Comparison of ENCODE assay signal across 22 mouse cellular contexts in the genomic region with DNA sequence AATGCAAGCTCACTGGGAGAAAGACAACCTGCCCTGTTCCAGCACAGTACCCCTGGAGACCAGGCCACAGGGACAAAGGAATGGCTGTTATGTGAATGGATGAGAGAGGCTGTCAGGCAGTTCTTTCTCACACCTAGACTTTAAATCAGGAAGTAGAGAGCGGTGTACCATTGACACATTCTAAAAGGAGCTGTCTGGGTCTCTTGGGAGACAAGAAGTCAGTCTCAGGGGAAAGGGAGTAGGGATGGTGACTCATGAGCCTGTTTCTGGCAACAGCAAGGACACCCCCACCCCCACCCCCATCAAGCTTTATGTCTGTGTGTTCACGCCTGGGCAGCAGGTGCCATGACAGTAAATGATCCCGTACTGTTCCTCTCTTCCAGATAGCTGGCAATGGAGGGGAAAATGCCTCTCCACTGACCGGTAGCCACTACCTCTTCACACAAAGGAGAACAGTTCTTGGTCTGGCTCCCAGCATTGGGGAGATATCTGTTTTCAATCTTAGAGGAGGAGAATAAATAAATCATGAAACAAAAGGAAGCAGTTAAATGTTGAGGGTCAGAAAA. TPM values are rescaled to one million over a fixed set of nuclear protein-coding genes. Genes with fewer than 3 reads are reported as not detected.
DNase-seq lines count a peak whose midpoint lies in the region; ATAC-seq lines count a peak whose summit lies in the region.
"Had no signal": no experiment of that assay in that cellular context is flagged by ENCODE, and none has a peak within 500 bp of the region (broad histone marks: within the 10 kb centered on the region; RNA-seq: fewer than 3 reads in every experiment).

No protein-coding gene starts in this region.

- no peak overlapping the region for H3K4me3 ChIP-seq in heart, embryonic 10.5 days
- H3K4me3 ChIP-seq in hindbrain, embryonic 12.5 days: no peak overlapping the region
- no peak overlapping the region for H3K4me3 ChIP-seq in hindbrain, embryonic 16.5 days (ENCODE audit: low read length)
- H3K4me3 ChIP-seq in neural tube, embryonic 12.5 days: no peak overlapping the region
- H3K4me3 ChIP-seq: embryonic facial prominence, embryonic 15.5 days; forebrain, embryonic 10.5 days; limb, embryonic 12.5 days had no signal

- ATAC-seq in hindbrain, embryonic 12.5 days (ENCODE audit: low FRiP score): no peak
- ATAC-seq in hindbrain, embryonic 16.5 days: no peak
- ATAC-seq in neural tube, embryonic 12.5 days (ENCODE audit: low FRiP score, low read depth): peak; percentile 39
- ATAC-seq: activated CD4-positive, CD25-positive, alpha-beta regulatory T cell, adult 4 months; Patski had no signal

- H3K9me3 ChIP-seq in heart, embryonic 10.5 days: no peaks in the 10 kb centered on the region
- H3K9me3 ChIP-seq in hindbrain, embryonic 12.5 days (replicated peaks): no peaks in the 10 kb centered on the region
- H3K9me3 ChIP-seq in hindbrain, embryonic 16.5 days (ENCODE audit: control insufficient read depth, low read length): no peaks in the 10 kb centered on the region
- H3K9me3 ChIP-seq in neural tube, embryonic 12.5 days: no peaks in the 10 kb centered on the region
- H3K9me3 ChIP-seq: embryonic facial prominence, embryonic 15.5 days; forebrain, embryonic 10.5 days; limb, embryonic 12.5 days had no signal

- peak overlapping the region; percentile 72 for H3K27ac ChIP-seq in heart, embryonic 10.5 days
- H3K27ac ChIP-seq in hindbrain, embryonic 12.5 days: 0 out of 2 replicates have a peak overlapping the region, but pooled peaks have one; percentile 2
- H3K27ac ChIP-seq in hindbrain, embryonic 16.5 days (ENCODE audit: low read depth, low read length): no peak overlapping the region
- no peak overlapping the region for H3K27ac ChIP-seq in neural tube, embryonic 12.5 days
- H3K27ac ChIP-seq: embryonic facial prominence, embryonic 15.5 days; forebrain, embryonic 10.5 days; limb, embryonic 12.5 days; liver, embryonic 14.5 days had no signal

- peaks cover 38% of the 10 kb centered on the region for H3K4me1 ChIP-seq in heart, embryonic 10.5 days
- H3K4me1 ChIP-seq in hindbrain, embryonic 12.5 days: peaks cover 23% of the 10 kb centered on the region
- H3K4me1 ChIP-seq in hindbrain, embryonic 16.5 days (ENCODE audit: control insufficient read depth, insufficient read depth, low read depth, low read length): peaks cover 22% of the 10 kb centered on the region
- peaks cover 17% of the 10 kb centered on the region for H3K4me1 ChIP-seq in neural tube, embryonic 12.5 days

- DNase-seq in heart, embryonic 10.5 days (ENCODE audit: low spot score): no peak
- no peak for DNase-seq in heart, adult 18-20 months
- no peak for DNase-seq in neural tube, embryonic 10.5 days (ENCODE audit: extremely low spot score, low spot score)
- DNase-seq in splenic B cell, adult 2 months (ENCODE audit: low read depth, low spot score): peak; percentile 15
- DNase-seq in thymus, adult 18-20 months: no peak
- DNase-seq: cerebellum, adult 18-20 months; gastrocnemius, postnatal 10 days; kidney, adult 11 months; kidney, postnatal 36 days; layer of hippocampus, adult 9-11 months; thymus, adult 2 months had no signal

- WGBS in heart, embryonic 10.5 days: 40% methylated on average over 4 of the region's 4 CpGs
- WGBS in hindbrain, embryonic 12.5 days: 63% methylated on average over 4 of the region's 4 CpGs
- 34% methylated on average over 4 of the region's 4 CpGs for WGBS in hindbrain, embryonic 16.5 days
- WGBS in neural tube, embryonic 12.5 days: 39% methylated on average over 4 of the region's 4 CpGs

- no peak overlapping the region for H3K9ac ChIP-seq in hindbrain, embryonic 12.5 days
- no peak overlapping the region for H3K9ac ChIP-seq in hindbrain, embryonic 16.5 days (ENCODE audit: low read depth, low read length)
- no peak overlapping the region for H3K9ac ChIP-seq in neural tube, embryonic 12.5 days
- H3K9ac ChIP-seq: embryonic facial prominence, embryonic 15.5 days; limb, embryonic 12.5 days; liver, embryonic 14.5 days had no signal

- H3K36me3 ChIP-seq in heart, embryonic 10.5 days: no peaks in the 10 kb centered on the region
- H3K36me3 ChIP-seq in hindbrain, embryonic 12.5 days: no peaks in the 10 kb centered on the region
- no peaks in the 10 kb centered on the region for H3K36me3 ChIP-seq in hindbrain, embryonic 16.5 days (ENCODE audit: control insufficient read depth, insufficient read depth, low read length)
- no peaks in the 10 kb centered on the region for H3K36me3 ChIP-seq in neural tube, embryonic 12.5 days
- H3K36me3 ChIP-seq in splenic B cell, adult 2 months (ENCODE audit: control insufficient read depth, insufficient read depth, low read length, poor library complexity, severe bottlenecking): 0 out of 2 replicates have a peak, but pooled peaks cover 5% of the 10 kb centered on the region
- H3K36me3 ChIP-seq: embryonic facial prominence, embryonic 15.5 days; forebrain, embryonic 10.5 days; limb, embryonic 12.5 days had no signal

- no peak overlapping the region for H3K4me2 ChIP-seq in hindbrain, embryonic 12.5 days (replicated peaks)
- H3K4me2 ChIP-seq in hindbrain, embryonic 16.5 days (ENCODE audit: low read length): no peak overlapping the region
- H3K4me2 ChIP-seq in neural tube, embryonic 12.5 days (replicated peaks): no peak overlapping the region
- H3K4me2 ChIP-seq: embryonic facial prominence, embryonic 15.5 days; limb, embryonic 12.5 days had no signal

- H3K27me3 ChIP-seq in heart, embryonic 10.5 days (ENCODE audit: insufficient read depth, poor library complexity, severe bottlenecking): no peaks in the 10 kb centered on the region
- no peaks in the 10 kb centered on the region for H3K27me3 ChIP-seq in hindbrain, embryonic 12.5 days
- no peaks in the 10 kb centered on the region for H3K27me3 ChIP-seq in hindbrain, embryonic 16.5 days (replicated peaks; ENCODE audit: control insufficient read depth, insufficient read depth, low read length)
- no peaks in the 10 kb centered on the region for H3K27me3 ChIP-seq in neural tube, embryonic 12.5 days (replicated peaks)
- no peaks in the 10 kb centered on the region for H3K27me3 ChIP-seq in splenic B cell, adult 2 months (ENCODE audit: control insufficient read depth, insufficient read depth, low read length, poor library complexity, severe bottlenecking)
- H3K27me3 ChIP-seq: embryonic facial prominence, embryonic 15.5 days; limb, embryonic 12.5 days; Patski had no signal

RNA-seq across cellular contexts. Expression of a gene that starts 29.2 kb away (rescaled TPM):
- 0.84 and 0.90 TPM in 2 replicates for polyA plus RNA-seq in heart, embryonic 10.5 days (2016; fragmentation: Nextera tagmentation; extraction: Ambion mirVana)
- total RNA-seq in heart, adult 18-20 months (2021): not detected
- 2.7 TPM in 2 replicates for polyA plus RNA-seq in hindbrain, embryonic 12.5 days (2016; fragmentation: Nextera tagmentation; extraction: Ambion mirVana)
- 3.6 and 5.1 TPM in 2 replicates for polyA plus RNA-seq in hindbrain, embryonic 16.5 days (2015; fragmentation: Nextera tagmentation; extraction: Ambion mirVana)
- polyA plus RNA-seq in neural tube, embryonic 12.5 days (2016; fragmentation: Nextera tagmentation; extraction: Ambion mirVana): 1.6 and 2.0 TPM in 2 replicates
- total RNA-seq: adrenal gland, postnatal 14 days had no signal
- polyA plus RNA-seq: lung, embryonic 16.5 days; Patski had no signal

Comparison
In these comparisons a context has a peak if more than half of its experiments do, and no peak if none do; other contexts are left out.
1. H3K27ac ChIP-seq: peak in heart, embryonic 10.5 days (single experiment) and hindbrain, embryonic 12.5 days (single experiment); none in hindbrain, embryonic 16.5 days (single experiment) and neural tube, embryonic 12.5 days (single experiment).